ENCODE assay signal across 20 mouse cellular contexts in genomic region chr5:136088821-136089575, GRCm38 (mm10). TPM values are rescaled to one million over a fixed set of nuclear protein-coding genes. Genes with fewer than 3 reads are reported as not detected.
DNase-seq lines count a peak whose midpoint lies in the region; ATAC-seq and TF ChIP-seq lines count a peak whose summit lies in the region.
"Had no signal": no experiment of that assay in that cellular context is flagged by ENCODE, and none has a peak within 500 bp of the region (broad histone marks: within the 10 kb centered on the region; RNA-seq: fewer than 3 reads in every experiment).

No protein-coding gene starts in this region.

- peak; percentile 43 to 70 for DNase-seq in cerebellum, postnatal 14 days
- DNase-seq in cerebellum, adult 9-10 months: no peak
- no peak for DNase-seq in liver, postnatal 0 days
- DNase-seq in liver: no peak
- DNase-seq in MEL (ENCODE audit: low read depth, low spot score): peak; percentile 28
- no peak for DNase-seq in yolk sac, embryonic 10.5 days (ENCODE audit: low spot score)
- DNase-seq: adrenal gland, postnatal 36 days; cerebellum, adult 11 months; heart, adult 18-20 months; right cerebral cortex, adult 18-20 months had no signal

- 38% methylated on average over 14 of the region's 14 CpGs for WGBS in intestine, postnatal 0 days
- 26% methylated on average over 14 of the region's 14 CpGs for WGBS in intestine, embryonic 15.5 days
- WGBS in liver, postnatal 0 days (ENCODE audit: insufficient replicate concordance): 29% methylated on average over 14 of the region's 14 CpGs

- no peak for TF ChIP-seq EP300 in liver, postnatal 0 days (IDR thresholded peaks at IDR 0.05; ENCODE audit: low read depth)
- no peak for TF ChIP-seq EP300 in MEL (IDR thresholded peaks at IDR 0.05; ENCODE audit: low read depth in 1 of 2, low read length in 2 of 2)

- H3K27ac ChIP-seq in intestine, postnatal 0 days (ENCODE audit: low read depth, low read length): no peak overlapping the region
- no peak overlapping the region for H3K27ac ChIP-seq in intestine, embryonic 15.5 days
- H3K27ac ChIP-seq in liver, postnatal 0 days (ENCODE audit: low read depth): no peak overlapping the region
- no peak overlapping the region for H3K27ac ChIP-seq in MEL (ENCODE audit: control insufficient read depth, low read depth, low read length)
- H3K27ac ChIP-seq: embryonic facial prominence, embryonic 10.5 days; liver, embryonic 15.5 days had no signal

- H3K36me3 ChIP-seq in intestine, postnatal 0 days (ENCODE audit: control insufficient read depth, insufficient read depth): peaks cover 14% of the 10 kb centered on the region; the same call in 1 of the 2 replicates
- H3K36me3 ChIP-seq in intestine, embryonic 15.5 days: no peaks in the 10 kb centered on the region
- H3K36me3 ChIP-seq in liver, postnatal 0 days (replicated peaks; ENCODE audit: insufficient read depth, low read length): no peaks in the 10 kb centered on the region
- H3K36me3 ChIP-seq in MEL (ENCODE audit: control insufficient read depth in 1 of 2, insufficient read depth in 2 of 2, low read length in 2 of 2): no peaks in the 10 kb centered on the region
- H3K36me3 ChIP-seq: embryonic facial prominence, embryonic 10.5 days; liver, embryonic 15.5 days had no signal

- no peak for ATAC-seq in intestine, postnatal 0 days
- no peak for ATAC-seq in intestine, embryonic 15.5 days
- no peak for ATAC-seq in liver, postnatal 0 days
- ATAC-seq: inflammation-experienced regulatory T-cells, adult 6 months had no signal

- TF ChIP-seq CTCF in intestine, postnatal 0 days (IDR thresholded peaks at IDR 0.05; ENCODE audit: low read depth): peak; percentile 65
- TF ChIP-seq CTCF in liver, postnatal 0 days (IDR thresholded peaks at IDR 0.05; ENCODE audit: low read depth): peak; percentile 44
- no peak for TF ChIP-seq CTCF in MEL (IDR thresholded peaks at IDR 0.05 in 2 of 3, conservative IDR thresholded peaks at IDR 0.05 in 1 of 3; ENCODE audit: control insufficient read depth in 1 of 3, insufficient read depth in 1 of 3, low read depth in 2 of 3, low read length in 3 of 3, poor library complexity in 1 of 3, severe bottlenecking in 1 of 3)

- no peak overlapping the region for H3K4me3 ChIP-seq in intestine, postnatal 0 days (ENCODE audit: low read depth, low read length)
- H3K4me3 ChIP-seq in intestine, embryonic 15.5 days (replicated peaks): no peak overlapping the region
- H3K4me3 ChIP-seq in liver, postnatal 0 days (ENCODE audit: low read depth, low read length): no peak overlapping the region
- H3K4me3 ChIP-seq in MEL (ENCODE audit: control insufficient read depth in 1 of 2, insufficient read depth in 1 of 2, low read depth in 2 of 2, low read length in 2 of 2): no peak overlapping the region
- H3K4me3 ChIP-seq: embryonic facial prominence, embryonic 10.5 days; liver, embryonic 15.5 days had no signal

- H3K4me1 ChIP-seq in intestine, postnatal 0 days (replicated peaks; ENCODE audit: control insufficient read depth, insufficient read depth, low read length): peaks cover 7% of the 10 kb centered on the region
- peaks cover 23% of the 10 kb centered on the region for H3K4me1 ChIP-seq in intestine, embryonic 15.5 days (replicated peaks)
- H3K4me1 ChIP-seq in liver, postnatal 0 days (ENCODE audit: insufficient read depth): peaks cover 4% of the 10 kb centered on the region
- 0 out of 4 replicates have a peak, but pooled peaks cover 0 to 3% of the 10 kb centered on the region in 2 experiments for H3K4me1 ChIP-seq in MEL (ENCODE audit: control insufficient read depth in 1 of 2, insufficient read depth in 2 of 2, low read length in 2 of 2)

- H3K27me3 ChIP-seq in intestine, postnatal 0 days (replicated peaks; ENCODE audit: control insufficient read depth, insufficient read depth, low read length): no peaks in the 10 kb centered on the region
- H3K27me3 ChIP-seq in intestine, embryonic 15.5 days (replicated peaks): no peaks in the 10 kb centered on the region
- peaks cover 11% of the 10 kb centered on the region for H3K27me3 ChIP-seq in liver, postnatal 0 days (ENCODE audit: insufficient read depth, low read length)
- H3K27me3 ChIP-seq in MEL (ENCODE audit: control insufficient read depth in 1 of 2, insufficient read depth in 2 of 2, low read length in 2 of 2): no peaks in the 10 kb centered on the region

- TF ChIP-seq POLR2A in MEL (IDR thresholded peaks at IDR 0.05; ENCODE audit: control insufficient read depth in 1 of 2, insufficient read depth in 1 of 2, low read depth in 1 of 2, low read length in 2 of 2, poor library complexity in 1 of 2): no peak

- no peak overlapping the region for H3K4me2 ChIP-seq in intestine, postnatal 0 days (replicated peaks; ENCODE audit: low read depth)
- no peak overlapping the region for H3K4me2 ChIP-seq in intestine, embryonic 15.5 days (replicated peaks)
- H3K4me2 ChIP-seq in liver, postnatal 0 days (ENCODE audit: low read depth, low read length): no peak overlapping the region
- H3K4me2 ChIP-seq: liver, embryonic 15.5 days had no signal

- H3K9ac ChIP-seq in intestine, postnatal 0 days (ENCODE audit: low read depth, low read length): no peak overlapping the region
- H3K9ac ChIP-seq in intestine, embryonic 15.5 days: no peak overlapping the region
- no peak overlapping the region for H3K9ac ChIP-seq in liver, postnatal 0 days (replicated peaks)
- no peak overlapping the region for H3K9ac ChIP-seq in MEL (ENCODE audit: control insufficient read depth, low read depth, low read length, poor library complexity, severe bottlenecking)
- H3K9ac ChIP-seq: liver, embryonic 15.5 days had no signal

- no peaks in the 10 kb centered on the region for H3K9me3 ChIP-seq in intestine, postnatal 0 days (ENCODE audit: control insufficient read depth)
- no peaks in the 10 kb centered on the region for H3K9me3 ChIP-seq in intestine, embryonic 15.5 days
- no peaks in the 10 kb centered on the region for H3K9me3 ChIP-seq in liver, postnatal 0 days (ENCODE audit: low read length)
- H3K9me3 ChIP-seq in MEL (replicated peaks; ENCODE audit: insufficient read depth, low read length): no peaks in the 10 kb centered on the region
- H3K9me3 ChIP-seq: embryonic facial prominence, embryonic 10.5 days; liver, embryonic 15.5 days had no signal

- TF ChIP-seq RAD21 in MEL (IDR thresholded peaks at IDR 0.05; ENCODE audit: low read depth, low read length): no peak

- H3K79me2 ChIP-seq in MEL (ENCODE audit: control insufficient read depth, insufficient read depth, low read length, poor library complexity): no peaks in the 10 kb centered on the region

TF ChIP-seq in MEL, 35 proteins besides CTCF, POLR2A, EP300 and RAD21:
- no peak for TF ChIP-seq MXI1 (IDR thresholded peaks at IDR 0.05; ENCODE audit: low read depth, low read length)
- TF ChIP-seq MYC (IDR thresholded peaks at IDR 0.05; ENCODE audit: low read depth, low read length): no peak
- TF ChIP-seq E2F4 (IDR thresholded peaks at IDR 0.05; ENCODE audit: borderline replicate concordance, low read depth, low read length): no peak

RNA-seq across cellular contexts. Expression of gene Rasa4, which starts 5.3 kb away (rescaled TPM):
- polyA plus RNA-seq in intestine, postnatal 0 days (2015; fragmentation: Nextera tagmentation; extraction: Ambion mirVana): 8.1 and 8.7 TPM in 2 replicates
- 16.3 and 19.4 TPM in 2 replicates for polyA plus RNA-seq in intestine, embryonic 15.5 days (2015; fragmentation: Nextera tagmentation; extraction: Ambion mirVana)
- polyA plus RNA-seq in liver, postnatal 0 days (2015; fragmentation: Nextera tagmentation; extraction: Ambion mirVana): 2.1 TPM in 2 replicates
- 1.4 and 1.6 TPM in 2 replicates for total RNA-seq in MEL (2012; rRNA removed)
- 1 to 10 TPM in 1 of 2 experiments, not detected in 1; 2.5 TPM for polyA plus RNA-seq in MEL (2012; ENCODE audit: insufficient read depth in 1 of 2, insufficient read length in 2 of 2, low read depth in 1 of 2, low replicate concordance in 2 of 2, missing spikeins in 1 of 2)

RNA-seq across cellular contexts. Expression of gene Polr2j, which starts 27.4 kb away (rescaled TPM):
- polyA plus RNA-seq in intestine, postnatal 0 days (2015; fragmentation: Nextera tagmentation; extraction: Ambion mirVana): 152 and 169 TPM in 2 replicates
- 231 and 236 TPM in 2 replicates for polyA plus RNA-seq in intestine, embryonic 15.5 days (2015; fragmentation: Nextera tagmentation; extraction: Ambion mirVana)
- polyA plus RNA-seq in liver, postnatal 0 days (2015; fragmentation: Nextera tagmentation; extraction: Ambion mirVana): 99.8 and 112 TPM in 2 replicates
- total RNA-seq in MEL (2012; rRNA removed): 316 and 318 TPM in 2 replicates
- 100 to 1,000 TPM in 1 of 2 experiments, not detected in 1; 269 TPM for polyA plus RNA-seq in MEL (2012; ENCODE audit: insufficient read depth in 1 of 2, insufficient read length in 2 of 2, low read depth in 1 of 2, low replicate concordance in 2 of 2, missing spikeins in 1 of 2)

RNA-seq across cellular contexts. Expression of gene Upk3bl, which starts 34.7 kb away (rescaled TPM):
- 0.39 TPM in 1 of 2 replicates, not detected in the other for polyA plus RNA-seq in intestine, postnatal 0 days (2015; fragmentation: Nextera tagmentation; extraction: Ambion mirVana)
- polyA plus RNA-seq in intestine, embryonic 15.5 days (2015; fragmentation: Nextera tagmentation; extraction: Ambion mirVana): 1.4 and 1.9 TPM in 2 replicates
- polyA plus RNA-seq in liver, postnatal 0 days (2015; fragmentation: Nextera tagmentation; extraction: Ambion mirVana): not detected in 2 replicates
- not detected in 2 replicates for total RNA-seq in MEL (2012; rRNA removed)
- not detected for polyA plus RNA-seq in MEL (2012; ENCODE audit: insufficient read depth in 1 of 2, insufficient read length in 2 of 2, low read depth in 1 of 2, low replicate concordance in 2 of 2, missing spikeins in 1 of 2)
- total RNA-seq: adrenal gland, postnatal 36 days; heart, adult 18-20 months; heart, postnatal 25 days; megakaryocyte, adult 5-6 weeks; monocyte, adult 5-6 weeks had no signal
- polyA plus RNA-seq: inflammation-experienced regulatory T-cells, adult 6 months; neural tube, embryonic 14.5 days; spleen, adult 2 months had no signal

RNA-seq across cellular contexts. Expression of gene Lrwd1, which starts 46.9 kb away (rescaled TPM):
- 7.5 and 7.8 TPM in 2 replicates for polyA plus RNA-seq in intestine, postnatal 0 days (2015; fragmentation: Nextera tagmentation; extraction: Ambion mirVana)
- 24.5 and 25.3 TPM in 2 replicates for polyA plus RNA-seq in intestine, embryonic 15.5 days (2015; fragmentation: Nextera tagmentation; extraction: Ambion mirVana)
- 13.7 and 16.5 TPM in 2 replicates for polyA plus RNA-seq in liver, postnatal 0 days (2015; fragmentation: Nextera tagmentation; extraction: Ambion mirVana)
- total RNA-seq in MEL (2012; rRNA removed): 98.2 and 103 TPM in 2 replicates
- polyA plus RNA-seq in MEL (2012; ENCODE audit: insufficient read depth in 1 of 2, insufficient read length in 2 of 2, low read depth in 1 of 2, low replicate concordance in 2 of 2, missing spikeins in 1 of 2): 100 to 1,000 TPM in 1 of 2 experiments, not detected in 1; 133 TPM

RNA-seq across cellular contexts. Expression of gene Alkbh4, which starts 46.9 kb away (rescaled TPM):
- 11.0 and 12.6 TPM in 2 replicates for polyA plus RNA-seq in intestine, postnatal 0 days (2015; fragmentation: Nextera tagmentation; extraction: Ambion mirVana)
- 15.3 and 17.2 TPM in 2 replicates for polyA plus RNA-seq in intestine, embryonic 15.5 days (2015; fragmentation: Nextera tagmentation; extraction: Ambion mirVana)
- 8.8 and 9.2 TPM in 2 replicates for polyA plus RNA-seq in liver, postnatal 0 days (2015; fragmentation: Nextera tagmentation; extraction: Ambion mirVana)
- 17.1 and 23.2 TPM in 2 replicates for total RNA-seq in MEL (2012; rRNA removed)
- 10 to 100 TPM in 1 of 2 experiments, not detected in 1; 24.2 TPM for polyA plus RNA-seq in MEL (2012; ENCODE audit: insufficient read depth in 1 of 2, insufficient read length in 2 of 2, low read depth in 1 of 2, low replicate concordance in 2 of 2, missing spikeins in 1 of 2)

Comparison
In these comparisons a context has a peak if more than half of its experiments do, and no peak if none do; other contexts are left out.
1. DNase-seq: peak in cerebellum, postnatal 14 days (2 of 2) and MEL (single experiment); none in cerebellum, adult 9-10 months (single experiment), liver, postnatal 0 days (single experiment), liver (single experiment) and yolk sac, embryonic 10.5 days (single experiment).
2. CTCF ChIP-seq: peak in intestine, postnatal 0 days (single experiment) and liver, postnatal 0 days (single experiment); none in MEL (0 of 3).